Mouse (Mus musculus): ENCODE results near the gene Gse1. TPM values are rescaled to one million over a fixed set of nuclear protein-coding genes. Genes with fewer than 3 reads are reported as not detected.

The Gse1 gene
- polyA plus RNA-seq, 1 experiment from 2014 or later: 10.2 TPM

GRCm38 (mm10) chr8:120373621-120374020 lies 145.4 kb downstream of the Gse1 start:
- no peak overlapping the region for H3K27ac ChIP-seq (ENCODE audit: low read length)
- H3K4me1 ChIP-seq (replicated peaks; ENCODE audit: control insufficient read depth, insufficient read depth, low read length): peaks cover 65% of the 10 kb centered on the region
- no peak overlapping the region for H3K9ac ChIP-seq (ENCODE audit: low read length)

GRCm38 (mm10) chr8:120374070-120374469 lies 145.8 kb downstream of the Gse1 start:
- no peak overlapping the region for H3K27ac ChIP-seq (ENCODE audit: low read length)
- no peak overlapping the region for H3K9ac ChIP-seq (ENCODE audit: low read length)
- no peaks in the 10 kb centered on the region for H3K27me3 ChIP-seq (ENCODE audit: control insufficient read depth, insufficient read depth, low read depth, low read length)
- no peak overlapping the region for H3K4me3 ChIP-seq (ENCODE audit: low read length)
- ATAC-seq (ENCODE audit: low read depth): no peak
- H3K4me2 ChIP-seq (ENCODE audit: low read depth, low read length): no peak overlapping the region
- H3K4me1 ChIP-seq (replicated peaks; ENCODE audit: control insufficient read depth, insufficient read depth, low read length): peaks cover 64% of the 10 kb centered on the region
- H3K36me3 ChIP-seq (ENCODE audit: control insufficient read depth, insufficient read depth, low read length): no peaks in the 10 kb centered on the region
- 63% methylated on average over 1 of the region's 1 CpGs for WGBS
- H3K9me3 ChIP-seq (ENCODE audit: control insufficient read depth, low read length): no peaks in the 10 kb centered on the region

More at GRCm38 (mm10) chr8:120373621-120374020, 145.4 kb downstream of the Gse1 start:
- WGBS: 59% methylated on average over 3 of the region's 3 CpGs
- Histone ChIP-seq H3K36me3 (ENCODE audit: control insufficient read depth, insufficient read depth, low read length) (no peaks in the 10 kb centered on the region), H3K4me3 (ENCODE audit: low read length) (no peak overlapping the region), H3K9me3 (ENCODE audit: control insufficient read depth, low read length) (no peaks in the 10 kb centered on the region), H3K4me2 (ENCODE audit: low read depth, low read length) (no peak overlapping the region), H3K27me3 (ENCODE audit: control insufficient read depth, insufficient read depth, low read depth, low read length) (no peaks in the 10 kb centered on the region)
- ATAC-seq (ENCODE audit: low read depth): no peak

- no peaks in the 10 kb centered on the region for H3K9me3 ChIP-seq (ENCODE audit: control insufficient read depth, low read length)
- H3K4me1 ChIP-seq (replicated peaks; ENCODE audit: control insufficient read depth, insufficient read depth, low read length): peaks cover 59% of the 10 kb centered on the region
- H3K36me3 ChIP-seq (ENCODE audit: control insufficient read depth, insufficient read depth, low read length): no peaks in the 10 kb centered on the region
- no peak overlapping the region for H3K4me2 ChIP-seq (ENCODE audit: low read depth, low read length)
- H3K27me3 ChIP-seq (ENCODE audit: control insufficient read depth, insufficient read depth, low read depth, low read length): no peaks in the 10 kb centered on the region
- no peak for ATAC-seq (ENCODE audit: low read depth)
- H3K27ac ChIP-seq (ENCODE audit: low read length): no peak overlapping the region
- WGBS: 42% methylated on average over 9 of the region's 9 CpGs
- no peak overlapping the region for H3K4me3 ChIP-seq (ENCODE audit: low read length)
- no peak overlapping the region for H3K9ac ChIP-seq (ENCODE audit: low read length)
Observed at GRCm38 (mm10) chr8:120374514-120374913, 146.3 kb downstream of the Gse1 start.

GRCm38 (mm10) chr8:120375170-120375569 lies 146.9 kb downstream of the Gse1 start:
- no peak overlapping the region for H3K27ac ChIP-seq (ENCODE audit: low read length)
- ATAC-seq (ENCODE audit: low read depth): peak; percentile 39; the same call in 1 of the 2 replicates
- H3K9ac ChIP-seq (ENCODE audit: low read length): no peak overlapping the region
- no peak overlapping the region for H3K4me2 ChIP-seq (ENCODE audit: low read depth, low read length)
- H3K27me3 ChIP-seq (ENCODE audit: control insufficient read depth, insufficient read depth, low read depth, low read length): no peaks in the 10 kb centered on the region
- 53% methylated on average over 5 of the region's 5 CpGs for WGBS
- H3K36me3 ChIP-seq (ENCODE audit: control insufficient read depth, insufficient read depth, low read length): no peaks in the 10 kb centered on the region
- H3K9me3 ChIP-seq (ENCODE audit: control insufficient read depth, low read length): no peaks in the 10 kb centered on the region
- no peak overlapping the region for H3K4me3 ChIP-seq (ENCODE audit: low read length)
- H3K4me1 ChIP-seq (replicated peaks; ENCODE audit: control insufficient read depth, insufficient read depth, low read length): peaks cover 53% of the 10 kb centered on the region

GRCm38 (mm10) chr8:120376215-120376614 lies 148.0 kb downstream of the Gse1 start:
- H3K4me1 ChIP-seq (replicated peaks; ENCODE audit: control insufficient read depth, insufficient read depth, low read length): peaks cover 46% of the 10 kb centered on the region
- H3K36me3 ChIP-seq (ENCODE audit: control insufficient read depth, insufficient read depth, low read length): no peaks in the 10 kb centered on the region
- ATAC-seq (ENCODE audit: low read depth): no peak
- H3K9ac ChIP-seq (ENCODE audit: low read length): no peak overlapping the region
- H3K4me2 ChIP-seq (ENCODE audit: low read depth, low read length): no peak overlapping the region
- no peak overlapping the region for H3K4me3 ChIP-seq (ENCODE audit: low read length)
- H3K27me3 ChIP-seq (ENCODE audit: control insufficient read depth, insufficient read depth, low read depth, low read length): no peaks in the 10 kb centered on the region
- WGBS: 74% methylated on average over 4 of the region's 4 CpGs
- no peaks in the 10 kb centered on the region for H3K9me3 ChIP-seq (ENCODE audit: control insufficient read depth, low read length)
- H3K27ac ChIP-seq (ENCODE audit: low read length): no peak overlapping the region

DNA sequence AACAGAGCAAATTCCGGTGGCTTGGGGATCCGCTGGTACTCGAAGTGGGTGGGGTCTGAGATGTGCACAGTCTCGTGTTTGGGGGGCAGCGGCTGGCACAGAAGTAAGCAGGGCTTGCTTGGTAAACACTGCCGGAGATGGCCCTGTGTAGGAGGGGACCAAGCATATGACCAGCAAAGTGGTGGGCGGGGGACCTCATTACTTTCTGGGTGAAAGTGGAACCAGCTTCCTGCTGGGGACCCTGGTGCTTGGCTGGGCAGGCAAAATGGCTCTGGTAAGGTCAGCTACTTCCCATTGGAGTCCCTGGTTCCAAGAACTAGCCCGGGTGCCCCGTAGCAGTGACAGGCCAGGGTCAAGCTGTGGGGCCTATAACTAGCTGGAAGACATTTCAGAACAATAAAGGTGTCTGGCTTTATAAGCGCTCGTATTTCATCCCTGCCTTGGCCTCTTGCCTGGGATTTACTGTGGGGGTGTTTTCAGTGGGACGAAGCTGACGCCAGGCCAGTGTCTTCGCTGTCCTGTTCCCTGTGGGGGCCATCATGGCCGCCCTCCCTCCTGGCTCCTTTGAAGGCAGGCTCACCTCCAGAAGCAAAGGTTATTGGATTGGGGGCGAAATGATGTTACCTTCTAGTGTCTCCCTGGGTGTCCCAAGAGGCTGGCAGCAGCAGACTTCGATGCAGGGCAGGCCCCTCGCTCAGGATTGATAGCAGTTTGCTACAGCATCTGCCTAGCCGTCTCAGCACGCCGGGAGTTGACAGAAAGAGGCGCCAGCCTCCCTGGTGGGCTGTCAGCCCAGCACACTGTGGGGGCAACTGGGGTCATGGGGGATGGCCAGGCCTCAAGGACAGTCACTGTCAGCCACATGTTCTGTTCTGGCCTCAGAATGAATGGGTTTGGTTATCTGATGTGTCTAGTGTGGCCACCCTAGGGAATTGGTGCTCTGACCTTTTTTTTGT lies 148.9 kb downstream of the Gse1 start:
- peak; percentile 24; the same call in 1 of the 2 replicates for ATAC-seq (ENCODE audit: low read depth)
- peaks cover 49% of the 10 kb centered on the region for H3K4me1 ChIP-seq (replicated peaks; ENCODE audit: control insufficient read depth, insufficient read depth, low read length)
- no peak overlapping the region; the same call in 1 of the 2 replicates for H3K27ac ChIP-seq (ENCODE audit: low read length)
- no peak overlapping the region for H3K4me3 ChIP-seq (ENCODE audit: low read length)
- no peaks in the 10 kb centered on the region for H3K36me3 ChIP-seq (ENCODE audit: control insufficient read depth, insufficient read depth, low read length)
- WGBS: 45% methylated on average over 22 of the region's 22 CpGs
- H3K4me2 ChIP-seq (ENCODE audit: low read depth, low read length): no peak overlapping the region
- no peak overlapping the region for H3K9ac ChIP-seq (ENCODE audit: low read length)
- H3K27me3 ChIP-seq (ENCODE audit: control insufficient read depth, insufficient read depth, low read depth, low read length): no peaks in the 10 kb centered on the region
- no peaks in the 10 kb centered on the region for H3K9me3 ChIP-seq (ENCODE audit: control insufficient read depth, low read length)

DNA sequence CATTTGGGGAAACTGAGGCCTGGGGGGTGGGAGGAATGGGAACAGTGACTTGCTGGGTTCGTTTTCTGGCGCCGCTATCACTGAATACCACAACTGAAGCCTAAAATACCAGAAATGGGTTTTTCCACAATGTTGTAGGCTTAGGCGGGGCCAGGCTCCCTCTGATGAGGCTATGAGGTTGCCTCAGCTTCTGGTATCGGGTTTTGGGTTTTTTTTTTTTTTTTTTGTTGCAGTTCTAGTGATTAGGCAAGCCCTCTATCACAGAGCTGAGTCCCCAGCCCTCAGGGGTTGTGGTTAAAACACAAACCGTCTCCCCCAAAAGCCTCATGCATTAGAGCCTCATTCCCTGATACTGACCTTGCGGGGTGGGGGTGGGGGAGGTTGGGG lies 149.5 kb downstream of the Gse1 start:
- Histone ChIP-seq H3K4me2 (ENCODE audit: low read depth, low read length) (no peak overlapping the region), H3K36me3 (ENCODE audit: control insufficient read depth, insufficient read depth, low read length) (no peaks in the 10 kb centered on the region), H3K9me3 (ENCODE audit: control insufficient read depth, low read length) (no peaks in the 10 kb centered on the region), H3K27ac (ENCODE audit: low read length) (no peak overlapping the region), H3K27me3 (ENCODE audit: control insufficient read depth, insufficient read depth, low read depth, low read length) (no peaks in the 10 kb centered on the region), H3K4me3 (ENCODE audit: low read length) (no peak overlapping the region), H3K9ac (ENCODE audit: low read length) (no peak overlapping the region), H3K4me1 (replicated peaks; ENCODE audit: control insufficient read depth, insufficient read depth, low read length) (peaks cover 56% of the 10 kb centered on the region)
- WGBS: 66% methylated on average over 7 of the region's 7 CpGs
- no peak for ATAC-seq (ENCODE audit: low read depth)

- Histone ChIP-seq H3K9me3 (ENCODE audit: control insufficient read depth, low read length) (no peaks in the 10 kb centered on the region), H3K9ac (ENCODE audit: low read length) (no peak overlapping the region; the same call in 1 of the 2 replicates), H3K4me1 (replicated peaks; ENCODE audit: control insufficient read depth, insufficient read depth, low read length) (peaks cover 61% of the 10 kb centered on the region), H3K27ac (ENCODE audit: low read length) (peak overlapping the region; percentile 10; the same call in 1 of the 2 replicates), H3K4me3 (ENCODE audit: low read length) (no peak overlapping the region), H3K4me2 (ENCODE audit: low read depth, low read length) (no peak overlapping the region), H3K36me3 (ENCODE audit: control insufficient read depth, insufficient read depth, low read length) (no peaks in the 10 kb centered on the region), H3K27me3 (ENCODE audit: control insufficient read depth, insufficient read depth, low read depth, low read length) (no peaks in the 10 kb centered on the region)
- WGBS: 22% methylated on average over 16 of the region's 16 CpGs
- no peak for ATAC-seq (ENCODE audit: low read depth)
Observed at GRCm38 (mm10) chr8:120378306-120378705, 150.1 kb downstream of the Gse1 start.

- Histone ChIP-seq H3K27me3 (ENCODE audit: control insufficient read depth, insufficient read depth, low read depth, low read length) (no peaks in the 10 kb centered on the region), H3K4me1 (replicated peaks; ENCODE audit: control insufficient read depth, insufficient read depth, low read length) (peaks cover 66% of the 10 kb centered on the region), H3K4me3 (ENCODE audit: low read length) (no peak overlapping the region), H3K9me3 (ENCODE audit: control insufficient read depth, low read length) (no peaks in the 10 kb centered on the region), H3K4me2 (ENCODE audit: low read depth, low read length) (no peak overlapping the region), H3K36me3 (ENCODE audit: control insufficient read depth, insufficient read depth, low read length) (no peaks in the 10 kb centered on the region), H3K27ac (ENCODE audit: low read length) (no peak overlapping the region), H3K9ac (ENCODE audit: low read length) (no peak overlapping the region; the same call in 1 of the 2 replicates)
- no peak for ATAC-seq (ENCODE audit: low read depth)
- WGBS: 61% methylated on average over 3 of the region's 3 CpGs
Observed at GRCm38 (mm10) chr8:120379015-120379414, 150.8 kb downstream of the Gse1 start.
